ENCODE assay signal across 9 mouse cellular contexts in the genomic region with DNA sequence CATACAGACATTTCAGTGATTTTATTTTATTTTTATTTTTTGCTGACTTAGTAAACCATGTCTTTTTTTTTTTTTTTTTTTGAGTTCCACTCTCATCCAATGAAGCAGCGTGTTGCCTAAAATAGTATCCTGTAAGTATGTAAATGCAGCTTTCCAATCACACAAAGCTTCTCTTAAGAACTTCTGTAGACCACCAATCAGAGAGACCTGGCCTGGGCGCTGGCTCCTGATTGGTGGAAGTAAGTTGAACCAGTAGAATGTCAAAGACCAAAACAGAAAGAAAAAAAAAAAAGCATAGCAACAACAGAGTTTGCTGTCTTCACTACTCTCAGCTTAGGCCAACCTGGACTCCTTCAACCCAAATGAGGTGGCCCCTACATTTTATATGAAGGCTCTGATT. TPM values are rescaled to one million over a fixed set of nuclear protein-coding genes. Genes with fewer than 3 reads are reported as not detected.
A peak's percentile ranks its signal among the peaks of the same experiment; 100 is the strongest.
DNase-seq lines count a peak whose midpoint lies in the region; ATAC-seq and TF ChIP-seq lines count a peak whose summit lies in the region.
"Had no signal": no experiment of that assay in that cellular context is flagged by ENCODE, and none has a peak within 500 bp of the region (broad histone marks: within the 10 kb centered on the region; RNA-seq: fewer than 3 reads in every experiment).

No protein-coding gene starts in this region.

- no peak overlapping the region for H3K9ac ChIP-seq in lung, postnatal 0 days (replicated peaks; ENCODE audit: low read depth)
- H3K9ac ChIP-seq in limb, embryonic 13.5 days, result no peak overlapping the region
- 0 out of 2 replicates have a peak overlapping the region, but pooled peaks have one; percentile 14 for H3K9ac ChIP-seq in stomach, embryonic 14.5 days (replicated peaks; ENCODE audit: low read depth, low read length)

- TF ChIP-seq POLR2A in lung, adult 2 months (IDR thresholded peaks at IDR 0.05; ENCODE audit: borderline replicate concordance, extremely low read depth, low read depth, low read length), result no peak

- 52% methylated on average over 2 of the region's 2 CpGs for WGBS in lung, postnatal 0 days
- 66% methylated on average over 2 of the region's 2 CpGs for WGBS in lung, adult 2 months
- 57% methylated on average over 2 of the region's 2 CpGs for WGBS in limb, embryonic 13.5 days
- WGBS in stomach, embryonic 14.5 days, result 63% methylated on average over 2 of the region's 2 CpGs

- H3K27me3 ChIP-seq in lung, postnatal 0 days (replicated peaks; ENCODE audit: insufficient read depth, low read length), result no peaks in the 10 kb centered on the region
- H3K27me3 ChIP-seq in limb, embryonic 13.5 days, result no peaks in the 10 kb centered on the region
- H3K27me3 ChIP-seq in stomach, embryonic 14.5 days (ENCODE audit: control insufficient read depth, insufficient read depth, low read length), result no peaks in the 10 kb centered on the region

- no peak for TF ChIP-seq EP300 in lung, postnatal 0 days (IDR thresholded peaks at IDR 0.05)

- no peak for TF ChIP-seq CTCF in lung, postnatal 0 days (IDR thresholded peaks at IDR 0.05)
- TF ChIP-seq CTCF in lung, adult 2 months (IDR thresholded peaks at IDR 0.05; ENCODE audit: insufficient read depth, low read length), result no peak

- H3K4me3 ChIP-seq in lung, postnatal 0 days (ENCODE audit: low read depth, low read length), result no peak overlapping the region
- H3K4me3 ChIP-seq in lung, adult 2 months (replicated peaks; ENCODE audit: extremely low read depth, low read depth, low read length), result no peak overlapping the region
- H3K4me3 ChIP-seq in limb, embryonic 13.5 days, result peak overlapping the region; percentile 22
- H3K4me3 ChIP-seq in stomach, embryonic 14.5 days (ENCODE audit: low read depth, low read length), result no peak overlapping the region

- peaks cover 5% of the 10 kb centered on the region; the same call in 1 of the 2 replicates for H3K4me1 ChIP-seq in lung, postnatal 0 days (ENCODE audit: insufficient read depth, low read depth, low read length)
- H3K4me1 ChIP-seq in lung, adult 2 months (ENCODE audit: control insufficient read depth, insufficient read depth, low read length), result peaks cover 5% of the 10 kb centered on the region
- peaks cover 14% of the 10 kb centered on the region for H3K4me1 ChIP-seq in limb, embryonic 13.5 days
- 0 out of 2 replicates have a peak, but pooled peaks cover 7% of the 10 kb centered on the region for H3K4me1 ChIP-seq in stomach, embryonic 14.5 days (ENCODE audit: control insufficient read depth, insufficient read depth, low read length)

- H3K27ac ChIP-seq in lung, postnatal 0 days (ENCODE audit: low read length), result peak overlapping the region; percentile 55; the same call in 1 of the 2 replicates
- H3K27ac ChIP-seq in limb, embryonic 13.5 days, result no peak overlapping the region
- no peak overlapping the region for H3K27ac ChIP-seq in stomach, embryonic 14.5 days (ENCODE audit: low read length)

- H3K4me2 ChIP-seq in lung, postnatal 0 days (replicated peaks; ENCODE audit: low read depth, low read length), result peak overlapping the region; percentile 33
- H3K4me2 ChIP-seq in limb, embryonic 13.5 days (replicated peaks), result peak overlapping the region; percentile 54
- H3K4me2 ChIP-seq in stomach, embryonic 14.5 days (replicated peaks; ENCODE audit: low read depth, low read length), result peak overlapping the region; percentile 30

- DNase-seq in lung, postnatal 0 days (ENCODE audit: low spot score), result peak; percentile 66
- no peak for DNase-seq in lung, adult 2 months
- peak; percentile 38 for DNase-seq in forelimb bud, embryonic 11.5 days (ENCODE audit: low read depth, low spot score)
- no peak for DNase-seq in spleen, postnatal 4 days (ENCODE audit: low spot score in 2 of 2)
- DNase-seq in urinary bladder, postnatal 10 days (ENCODE audit: low spot score), result no peak

- no peaks in the 10 kb centered on the region for H3K9me3 ChIP-seq in lung, postnatal 0 days (ENCODE audit: low read length)
- no peaks in the 10 kb centered on the region for H3K9me3 ChIP-seq in limb, embryonic 13.5 days
- H3K9me3 ChIP-seq in stomach, embryonic 14.5 days (ENCODE audit: control insufficient read depth, low read depth, low read length), result no peaks in the 10 kb centered on the region

- ATAC-seq in lung, postnatal 0 days, result peak; percentile 57
- 0 out of 2 replicates have a peak, but pooled peaks have one; percentile 19 for ATAC-seq in limb, embryonic 13.5 days (ENCODE audit: low FRiP score, low read depth)
- ATAC-seq in stomach, embryonic 14.5 days (ENCODE audit: insufficient number of reproducible peaks, insufficient read depth, low FRiP score, low read depth), result no peak
- ATAC-seq in granulocyte monocyte progenitor cell, adult 5-6 weeks (replicated peaks; ENCODE audit: poor library complexity, severe bottlenecking), result no peak

- no peaks in the 10 kb centered on the region for H3K36me3 ChIP-seq in lung, postnatal 0 days (ENCODE audit: insufficient read depth, low read length)
- H3K36me3 ChIP-seq in limb, embryonic 13.5 days, result no peaks in the 10 kb centered on the region
- H3K36me3 ChIP-seq in stomach, embryonic 14.5 days (ENCODE audit: control insufficient read depth, insufficient read depth, low read length), result no peaks in the 10 kb centered on the region

RNA-seq across cellular contexts. Expression of a gene that starts 4.8 kb away (rescaled TPM):
- polyA plus RNA-seq in lung, postnatal 0 days (2015; fragmentation: Nextera tagmentation; extraction: Ambion mirVana), result 27.9 and 36.0 TPM in 2 replicates
- 2.6 and 3.9 TPM in 2 replicates for polyA plus RNA-seq in lung, adult 2 months (2012; rRNA removed)
- polyA plus RNA-seq in limb, embryonic 13.5 days (2015; fragmentation: Nextera tagmentation; extraction: Ambion mirVana), result 19.5 and 20.4 TPM in 2 replicates
- 24.2 and 26.2 TPM in 2 replicates for polyA plus RNA-seq in stomach, embryonic 14.5 days (2014; fragmentation: Nextera tagmentation; extraction: Ambion mirVana)
- total RNA-seq in granulocyte monocyte progenitor cell, adult 5-6 weeks (2014; fragmentation: Nextera tagmentation), result not detected in 2 replicates
- total RNA-seq in granulocyte monocyte progenitor cell, adult 5-6 weeks (2017), result not detected in 2 replicates

RNA-seq across cellular contexts. Expression of a gene that starts 11.2 kb away (rescaled TPM):
- 0.76 and 0.91 TPM in 2 replicates for polyA plus RNA-seq in lung, postnatal 0 days (2015; fragmentation: Nextera tagmentation; extraction: Ambion mirVana)
- polyA plus RNA-seq in lung, adult 2 months (2012; rRNA removed), result 0.35 and 0.45 TPM in 2 replicates
- polyA plus RNA-seq in limb, embryonic 13.5 days (2015; fragmentation: Nextera tagmentation; extraction: Ambion mirVana), result 0.28 and 0.49 TPM in 2 replicates
- polyA plus RNA-seq in stomach, embryonic 14.5 days (2014; fragmentation: Nextera tagmentation; extraction: Ambion mirVana), result 0.67 and 0.71 TPM in 2 replicates
- not detected in 2 replicates for total RNA-seq in granulocyte monocyte progenitor cell, adult 5-6 weeks (2014; fragmentation: Nextera tagmentation)
- not detected in 2 replicates for total RNA-seq in granulocyte monocyte progenitor cell, adult 5-6 weeks (2017)
- total RNA-seq: adrenal gland, adult 18-20 months had no signal

RNA-seq across cellular contexts. Expression of a gene that starts 35.0 kb away (rescaled TPM):
- polyA plus RNA-seq in lung, postnatal 0 days (2015; fragmentation: Nextera tagmentation; extraction: Ambion mirVana), result 64.9 and 69.3 TPM in 2 replicates
- polyA plus RNA-seq in lung, adult 2 months (2012; rRNA removed), result 7.6 and 15.5 TPM in 2 replicates
- 93.0 and 104 TPM in 2 replicates for polyA plus RNA-seq in limb, embryonic 13.5 days (2015; fragmentation: Nextera tagmentation; extraction: Ambion mirVana)
- 85.6 and 87.2 TPM in 2 replicates for polyA plus RNA-seq in stomach, embryonic 14.5 days (2014; fragmentation: Nextera tagmentation; extraction: Ambion mirVana)
- total RNA-seq in granulocyte monocyte progenitor cell, adult 5-6 weeks (2014; fragmentation: Nextera tagmentation), result 69.1 and 91.9 TPM in 2 replicates
- 155 and 222 TPM in 2 replicates for total RNA-seq in granulocyte monocyte progenitor cell, adult 5-6 weeks (2017)

RNA-seq across cellular contexts. Expression of a gene that starts 35.3 kb away (rescaled TPM):
- 5.0 and 7.5 TPM in 2 replicates for polyA plus RNA-seq in lung, postnatal 0 days (2015; fragmentation: Nextera tagmentation; extraction: Ambion mirVana)
- 1.1 and 1.2 TPM in 2 replicates for polyA plus RNA-seq in lung, adult 2 months (2012; rRNA removed)
- polyA plus RNA-seq in limb, embryonic 13.5 days (2015; fragmentation: Nextera tagmentation; extraction: Ambion mirVana), result 3.3 and 3.7 TPM in 2 replicates
- polyA plus RNA-seq in stomach, embryonic 14.5 days (2014; fragmentation: Nextera tagmentation; extraction: Ambion mirVana), result 4.6 and 5.7 TPM in 2 replicates
- 2.9 TPM in 1 of 2 replicates, not detected in the other for total RNA-seq in granulocyte monocyte progenitor cell, adult 5-6 weeks (2014; fragmentation: Nextera tagmentation)
- 0.41 and 0.86 TPM in 2 replicates for total RNA-seq in granulocyte monocyte progenitor cell, adult 5-6 weeks (2017)

Comparison
In these comparisons a context has a peak if more than half of its experiments do, and no peak if none do; other contexts are left out.
1. DNase-seq: peak in lung, postnatal 0 days (single experiment) and forelimb bud, embryonic 11.5 days (single experiment); none in lung, adult 2 months (single experiment), spleen, postnatal 4 days (0 of 2) and urinary bladder, postnatal 10 days (single experiment).
2. ATAC-seq: peak in lung, postnatal 0 days (single experiment) and limb, embryonic 13.5 days (single experiment); none in stomach, embryonic 14.5 days (single experiment) and granulocyte monocyte progenitor cell, adult 5-6 weeks (single experiment).
3. Peak in every context shown above with its lines, with median percentiles within 50 percentile points of each other: H3K4me2 ChIP-seq.